Mouse (Mus musculus) forebrain, embryonic 13.5 days (tissue): ENCODE results near the gene Eno1. TPM values are rescaled to one million over a fixed set of nuclear protein-coding genes. Genes with fewer than 3 reads are reported as not detected.
"Not testable (repeated sequence)": the region's sequence is repeated elsewhere in the genome, so short reads cannot be mapped to it uniquely, and the experiment has no call there.

Experiments
- ATAC-seq: fragments of 200-750 bp; cut with Nextera tagmentation; 2 replicates; pipeline ENCODE4 v1.8.0; 2017
- H3K27ac ChIP-seq: fragments of 300-500 bp; sonication (generic); 2 replicates; pipeline ENCODE4 v1.5.1; 2015; ENCODE audit warnings: inconsistent platforms, mild to moderate bottlenecking, moderate library complexity
- H3K27me3 ChIP-seq: fragments of 300-500 bp; sonication (generic); 2 replicates; pipeline ENCODE4 v1.6.1; 2015; ENCODE audit warnings: mild to moderate bottlenecking, inconsistent platforms
- H3K36me3 ChIP-seq: fragments of 300-500 bp; sonication (generic); 2 replicates; pipeline ENCODE4 v1.6.1; 2015; ENCODE audit warnings: mild to moderate bottlenecking, inconsistent platforms; ENCODE audit not compliant: poor library complexity, severe bottlenecking
- H3K4me1 ChIP-seq: fragments of 300-500 bp; sonication (generic); 2 replicates; pipeline ENCODE4 v1.6.1; 2015; ENCODE audit warnings: inconsistent platforms
- H3K4me2 ChIP-seq: fragments of 300-500 bp; sonication (generic); 2 replicates; pipeline ENCODE4 v1.6.1; 2015; ENCODE audit warnings: inconsistent platforms, mild to moderate bottlenecking, moderate library complexity
- H3K4me3 ChIP-seq: fragments of 300-500 bp; sonication (generic); 2 replicates; pipeline ENCODE4 v1.5.1; 2015; ENCODE audit warnings: mild to moderate bottlenecking, inconsistent platforms
- H3K9ac ChIP-seq: fragments of 300-500 bp; sonication (generic); 2 replicates; pipeline ENCODE4 v1.6.1; 2015; ENCODE audit warnings: mild to moderate bottlenecking, inconsistent platforms
- H3K9me3 ChIP-seq: fragments of 300-500 bp; sonication (generic); replicated peaks from 2 replicates; pipeline ENCODE4 v1.6.1; 2016; ENCODE audit warnings: inconsistent platforms
- WGBS: fragments of 180-500 bp; shearing (Covaris S2); methylation state at CpG from one replicate; pipeline ENCODE4 v1.1.7; 2015; 5-methylcytosine and 5-hydroxymethylcytosine counted together
- polyA plus RNA-seq: library from polyadenylated mRNA; unstranded; fragments of >200 nt; fragmentation: Nextera tagmentation; extraction: Ambion mirVana; gene quantifications from 2 replicates; pipeline ENCODE4 v1.2.1, GENCODE M21; 2015

Gene Eno1
- polyA plus RNA-seq, 1 experiment from 2014 or later: 1,143 TPM

DNA sequence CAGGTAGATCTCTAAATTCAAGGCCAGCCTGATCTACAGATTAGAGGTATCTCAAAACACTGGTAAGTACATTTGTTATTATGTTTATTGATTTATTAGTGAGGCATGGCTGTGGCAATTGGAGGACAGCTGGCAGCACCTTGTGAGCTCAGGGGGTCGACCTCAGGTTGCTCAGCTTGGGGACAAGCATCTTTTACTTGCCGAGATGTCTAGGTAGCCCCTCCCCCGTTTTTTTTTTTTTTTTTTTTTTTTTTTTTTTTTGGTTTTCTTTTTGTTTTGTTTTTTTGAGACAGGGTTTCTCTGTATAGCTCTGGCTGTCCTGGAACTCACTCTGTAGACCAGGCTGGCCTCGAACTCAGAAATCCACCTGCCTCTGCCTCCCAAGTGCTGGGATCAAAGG, 34.2 kb downstream of the Eno1 start:
- WGBS: 64% methylated on average over 4 of the region's 4 CpGs
- not testable (repeated sequence) for H3K4me3 ChIP-seq, H3K27me3 ChIP-seq, H3K9ac ChIP-seq, H3K36me3 ChIP-seq, H3K4me2 ChIP-seq, ATAC-seq, H3K27ac ChIP-seq, H3K9me3 ChIP-seq
- H3K4me1 ChIP-seq: peaks cover 16% of the 10 kb centered on the region

- Histone ChIP-seq H3K4me3 (no peak overlapping the region), H3K9ac (peak overlapping the region; percentile 37), H3K9me3 (no peaks in the 10 kb centered on the region), H3K36me3 (no peaks in the 10 kb centered on the region), H3K27me3 (no peaks in the 10 kb centered on the region), H3K4me2 (peak overlapping the region; percentile 37), H3K4me1 (peaks cover 16% of the 10 kb centered on the region), H3K27ac (peak overlapping the region; percentile 52)
- ATAC-seq: peak; percentile 51; the same call in 1 of the 2 replicates
- 2% methylated on average over 9 of the region's 9 CpGs for WGBS
These were observed 36.2 kb downstream of the Eno1 start for GRCm38 (mm10) chr4:150272725-150273124.

GRCm38 (mm10) chr4:150275531-150275930, 39.0 kb downstream of the Eno1 start:
- Histone ChIP-seq H3K4me3 (no peak overlapping the region), H3K27ac (no peak overlapping the region), H3K9ac (no peak overlapping the region), H3K9me3 (no peaks in the 10 kb centered on the region), H3K36me3 (no peaks in the 10 kb centered on the region), H3K4me2 (no peak overlapping the region), H3K4me1 (peaks cover 22% of the 10 kb centered on the region), H3K27me3 (no peaks in the 10 kb centered on the region)
- WGBS: 81% methylated on average over 5 of the region's 5 CpGs
- no peak for ATAC-seq

DNA sequence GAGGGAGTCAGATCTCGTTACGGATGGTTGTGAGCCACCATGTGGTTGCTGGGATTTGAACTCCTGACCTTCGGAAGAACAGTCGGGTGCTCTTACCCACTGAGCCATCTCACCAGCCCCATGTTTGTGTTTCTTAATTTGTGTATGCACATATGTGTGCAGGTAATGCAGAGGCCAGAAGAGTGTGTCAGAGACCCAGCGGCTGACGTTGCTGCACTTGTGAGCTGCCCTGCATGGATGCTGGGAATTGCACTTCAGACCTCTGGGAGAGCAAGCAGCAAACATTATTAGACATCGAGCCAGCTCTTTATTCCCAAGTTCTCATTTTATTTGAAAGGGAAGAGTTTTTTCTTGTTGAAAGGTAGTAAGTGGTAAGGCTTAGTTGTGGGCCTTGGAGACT, 42.8 kb downstream of the Eno1 start:
- not testable (repeated sequence) for H3K4me3 ChIP-seq, H3K27me3 ChIP-seq, H3K9ac ChIP-seq, H3K9me3 ChIP-seq, H3K27ac ChIP-seq, ATAC-seq, H3K4me2 ChIP-seq, H3K36me3 ChIP-seq
- WGBS: 84% methylated on average over 7 of the region's 7 CpGs
- H3K4me1 ChIP-seq: peaks cover 23% of the 10 kb centered on the region

GRCm38 (mm10) chr4:150280002-150280401, 43.5 kb downstream of the Eno1 start:
- H3K9ac ChIP-seq: no peak overlapping the region
- ATAC-seq: no peak
- no peak overlapping the region for H3K4me3 ChIP-seq
- no peak overlapping the region for H3K27ac ChIP-seq
- H3K4me2 ChIP-seq: peak overlapping the region; percentile 68; the same call in 1 of the 2 replicates
- no peaks in the 10 kb centered on the region for H3K9me3 ChIP-seq
- H3K4me1 ChIP-seq: peaks cover 28% of the 10 kb centered on the region
- H3K36me3 ChIP-seq: no peaks in the 10 kb centered on the region
- 44% methylated on average over 2 of the region's 2 CpGs for WGBS
- no peaks in the 10 kb centered on the region for H3K27me3 ChIP-seq

GRCm38 (mm10) chr4:150280459-150280858, 43.9 kb downstream of the Eno1 start:
- H3K27me3 ChIP-seq: no peaks in the 10 kb centered on the region
- peak overlapping the region; percentile 68 for H3K4me2 ChIP-seq
- no peaks in the 10 kb centered on the region for H3K9me3 ChIP-seq
- peak overlapping the region; percentile 99 for H3K27ac ChIP-seq
- WGBS: 40% methylated on average over 4 of the region's 4 CpGs
- no peak overlapping the region for H3K9ac ChIP-seq
- H3K4me3 ChIP-seq: peak overlapping the region; percentile 98
- peaks cover 31% of the 10 kb centered on the region for H3K4me1 ChIP-seq
- ATAC-seq: no peak
- H3K36me3 ChIP-seq: no peaks in the 10 kb centered on the region

GRCm38 (mm10) chr4:150281018-150281761, 44.7 kb downstream of the Eno1 start, which contains the start of gene Rere:
Rere (plus strand) TSS chr4:150281646.
- under 1% methylated on average over 59 of the region's 60 CpGs for WGBS
- H3K36me3 ChIP-seq: no peaks in the 10 kb centered on the region
- H3K4me1 ChIP-seq: peaks cover 35% of the 10 kb centered on the region
- peak; percentile 99 for ATAC-seq
- H3K4me3 ChIP-seq: peak within 1 kb of the TSS; percentile 98
- H3K27me3 ChIP-seq: no peaks in the 10 kb centered on the region
- peak within 1 kb of the TSS; percentile 79 for H3K4me2 ChIP-seq
- peak within 1 kb of the TSS; percentile 99 for H3K27ac ChIP-seq
- H3K9me3 ChIP-seq: no peaks in the 10 kb centered on the region
- peak within 1 kb of the TSS; percentile 100 for H3K9ac ChIP-seq

GRCm38 (mm10) chr4:150281891-150282630, 45.5 kb downstream of the Eno1 start:
- Histone ChIP-seq H3K36me3 (no peaks in the 10 kb centered on the region), H3K4me3 (peak overlapping the region; percentile 98), H3K4me1 (peaks cover 38% of the 10 kb centered on the region), H3K9ac (peak overlapping the region; percentile 100), H3K4me2 (peak overlapping the region; percentile 79), H3K27me3 (no peaks in the 10 kb centered on the region), H3K9me3 (no peaks in the 10 kb centered on the region), H3K27ac (peak overlapping the region; percentile 92)
- under 1% methylated on average over 46 of the region's 50 CpGs for WGBS
- peak; percentile 36 for ATAC-seq

GRCm38 (mm10) chr4:150282631-150283334, 46.3 kb downstream of the Eno1 start:
- peak overlapping the region; percentile 79 for H3K4me2 ChIP-seq
- 2% methylated on average over 5 of the region's 5 CpGs for WGBS
- no peaks in the 10 kb centered on the region for H3K36me3 ChIP-seq
- no peaks in the 10 kb centered on the region for H3K27me3 ChIP-seq
- peak overlapping the region; percentile 92 for H3K27ac ChIP-seq
- no peaks in the 10 kb centered on the region for H3K9me3 ChIP-seq
- peak overlapping the region; percentile 98 for H3K4me3 ChIP-seq
- peaks cover 39% of the 10 kb centered on the region for H3K4me1 ChIP-seq
- peak overlapping the region; percentile 100 for H3K9ac ChIP-seq
- no peak for ATAC-seq

DNA sequence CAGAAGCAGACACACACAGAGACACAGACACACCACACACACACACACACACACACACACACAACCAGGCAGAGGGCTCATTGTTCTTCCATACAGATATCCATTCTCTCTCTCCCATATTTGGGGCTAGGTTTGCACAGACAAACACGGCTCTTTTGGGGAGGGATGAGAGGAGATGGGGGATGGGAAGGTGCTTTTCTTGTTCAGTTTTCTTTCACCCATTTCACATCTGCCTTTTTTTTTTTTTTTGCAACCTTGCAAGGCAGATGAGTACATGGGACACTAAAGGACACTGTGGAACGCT, 46.8 kb downstream of the Eno1 start:
- Histone ChIP-seq H3K4me1 (peaks cover 44% of the 10 kb centered on the region), H3K27me3 (no peaks in the 10 kb centered on the region), H3K36me3 (no peaks in the 10 kb centered on the region), H3K4me2 (peak overlapping the region; percentile 79), H3K4me3 (peak overlapping the region; percentile 98), H3K9me3 (no peaks in the 10 kb centered on the region), H3K27ac (peak overlapping the region; percentile 92), H3K9ac (peak overlapping the region; percentile 100)
- WGBS: 5% methylated on average over 2 of the region's 2 CpGs
- no peak for ATAC-seq

DNA sequence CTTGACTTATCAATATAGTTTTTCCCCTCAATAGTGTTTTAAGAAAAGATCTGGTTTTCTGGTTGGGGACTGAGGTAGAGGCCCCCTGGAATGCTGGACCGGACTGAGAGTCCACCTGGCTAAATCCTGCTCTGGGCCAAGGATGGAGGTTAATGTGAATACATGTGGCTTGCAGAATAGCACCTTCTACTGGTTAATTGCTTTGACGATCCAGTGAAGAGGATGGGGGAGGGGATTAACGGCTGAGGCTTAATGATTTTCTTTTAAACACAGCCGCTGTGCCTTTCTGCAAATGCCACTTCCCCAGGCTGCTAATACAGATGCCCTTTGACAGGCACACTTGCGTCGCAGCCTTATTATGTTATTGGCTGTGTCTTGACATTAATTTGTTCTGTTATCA, 47.5 kb downstream of the Eno1 start:
- peak overlapping the region; percentile 98 for H3K4me3 ChIP-seq
- no peaks in the 10 kb centered on the region for H3K36me3 ChIP-seq
- WGBS: under 1% methylated on average over 6 of the region's 6 CpGs
- no peaks in the 10 kb centered on the region for H3K27me3 ChIP-seq
- H3K4me2 ChIP-seq: peak overlapping the region; percentile 79
- no peak for ATAC-seq
- peak overlapping the region; percentile 92 for H3K27ac ChIP-seq
- H3K9ac ChIP-seq: peak overlapping the region; percentile 100
- H3K4me1 ChIP-seq: peaks cover 50% of the 10 kb centered on the region
- H3K9me3 ChIP-seq: no peaks in the 10 kb centered on the region

- 89% methylated on average over 8 of the region's 8 CpGs for WGBS
- no peak overlapping the region for H3K4me3 ChIP-seq
- no peak overlapping the region for H3K9ac ChIP-seq
- no peaks in the 10 kb centered on the region for H3K27me3 ChIP-seq
- peaks cover 16% of the 10 kb centered on the region for H3K36me3 ChIP-seq
- H3K9me3 ChIP-seq: 0 out of 2 replicates have a peak, but pooled peaks cover 7% of the 10 kb centered on the region
- peaks cover 52% of the 10 kb centered on the region for H3K4me1 ChIP-seq
- no peak for ATAC-seq
- no peak overlapping the region for H3K4me2 ChIP-seq
- no peak overlapping the region for H3K27ac ChIP-seq
These were observed 50.5 kb downstream of the Eno1 start for GRCm38 (mm10) chr4:150286980-150287379.
